18 mouse cellular contexts compared by ENCODE assay signal in the genomic region with DNA sequence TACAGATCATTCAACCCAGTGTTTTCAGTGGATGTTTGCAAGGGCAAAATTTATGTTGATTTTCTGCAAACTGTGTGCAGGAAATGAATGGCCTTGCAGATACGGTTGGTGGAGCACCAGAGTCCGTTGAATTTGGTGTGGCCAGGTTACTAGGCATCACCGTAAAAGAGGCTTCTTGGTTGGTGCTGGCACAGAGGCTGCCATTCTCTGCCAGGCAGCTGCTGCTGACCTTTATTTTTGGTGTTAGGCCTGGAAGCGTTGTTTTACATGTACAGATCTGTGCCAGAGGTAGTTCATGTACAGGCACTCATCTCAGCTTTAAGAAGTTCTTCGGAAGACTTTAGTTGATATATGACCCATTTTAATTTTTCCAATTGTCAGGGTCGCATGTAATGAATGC.
"Had no signal": no experiment of that assay in that cellular context is flagged by ENCODE, and none has a peak within 500 bp of the region (broad histone marks: within the 10 kb centered on the region; RNA-seq: fewer than 3 reads in every experiment).

No protein-coding gene starts in this region.

- H3K9ac ChIP-seq: kidney, embryonic 15.5 days; liver, embryonic 12.5 days; liver, embryonic 15.5 days; lung, embryonic 15.5 days; midbrain, embryonic 13.5 days had no signal

- H3K4me2 ChIP-seq: kidney, embryonic 15.5 days; liver, embryonic 12.5 days; liver, embryonic 15.5 days; lung, embryonic 15.5 days; midbrain, embryonic 13.5 days had no signal

- H3K4me1 ChIP-seq: kidney, embryonic 15.5 days; liver, embryonic 12.5 days; liver, embryonic 15.5 days; lung, embryonic 15.5 days; megakaryocyte, embryonic 14.5 days; midbrain, embryonic 10.5 days; midbrain, embryonic 13.5 days had no signal

- H3K27me3 ChIP-seq: kidney, embryonic 15.5 days; liver, embryonic 12.5 days; liver, embryonic 15.5 days; lung, embryonic 15.5 days; megakaryocyte, embryonic 14.5 days; midbrain, embryonic 13.5 days had no signal

- H3K27ac ChIP-seq: kidney, embryonic 15.5 days; left cerebral cortex, adult 2 months; liver, embryonic 12.5 days; liver, embryonic 15.5 days; lung, embryonic 15.5 days; midbrain, embryonic 10.5 days; midbrain, embryonic 13.5 days; stomach, postnatal 0 days had no signal

- ATAC-seq: liver, embryonic 12.5 days; midbrain, embryonic 13.5 days had no signal

- H3K9me3 ChIP-seq: kidney, embryonic 15.5 days; liver, embryonic 12.5 days; liver, embryonic 15.5 days; lung, embryonic 15.5 days; megakaryocyte, embryonic 14.5 days; midbrain, embryonic 10.5 days; midbrain, embryonic 13.5 days had no signal

- H3K4me3 ChIP-seq: kidney, embryonic 15.5 days; left cerebral cortex, adult 2 months; liver, embryonic 12.5 days; liver, embryonic 15.5 days; lung, embryonic 15.5 days; megakaryocyte, embryonic 14.5 days; midbrain, embryonic 10.5 days; midbrain, embryonic 13.5 days had no signal

- DNase-seq: kidney, postnatal 10 days; kidney, postnatal 36 days; layer of hippocampus, postnatal 36 days; lung, adult 18-20 months; lung, postnatal 10 days; lung, postnatal 36 days; thymus, adult 2 months; thymus, postnatal 14 days; thymus, postnatal 4 days had no signal
